In the genomic region with DNA sequence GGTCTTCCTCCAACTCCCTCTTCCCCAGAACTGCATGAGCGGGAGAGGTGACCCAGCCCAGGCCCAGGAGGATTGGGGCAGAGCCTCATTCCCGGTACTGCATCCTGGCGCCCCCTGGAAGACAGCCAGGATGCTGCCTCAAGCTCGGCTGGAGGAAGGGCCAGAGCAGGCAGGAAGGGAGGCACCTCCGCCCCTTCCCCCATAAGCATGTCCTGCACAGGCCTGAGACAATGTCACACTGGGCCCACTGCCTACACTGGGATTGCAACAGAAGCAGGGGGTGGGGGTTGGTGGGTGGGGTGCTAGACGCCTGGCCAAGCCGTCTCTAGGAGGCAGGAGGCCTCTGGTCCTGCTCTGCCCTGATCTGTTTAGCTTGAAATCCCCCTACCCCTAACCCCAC, we compare ENCODE assay signal across 9 mouse cellular contexts. TPM values are rescaled to one million over a fixed set of nuclear protein-coding genes. Genes with fewer than 3 reads are reported as not detected.
DNase-seq lines count a peak whose midpoint lies in the region; ATAC-seq and TF ChIP-seq lines count a peak whose summit lies in the region.
"Had no signal": no experiment of that assay in that cellular context is flagged by ENCODE, and none has a peak within 500 bp of the region (broad histone marks: within the 10 kb centered on the region; RNA-seq: fewer than 3 reads in every experiment).

No protein-coding gene starts in this region.

- TF ChIP-seq CTCF in intestine, postnatal 0 days (IDR thresholded peaks at IDR 0.05; ENCODE audit: low read depth) = peak; percentile 40
- TF ChIP-seq CTCF in lung, postnatal 0 days (IDR thresholded peaks at IDR 0.05) = peak; percentile 41

- whole genome bisulfite sequencing in midbrain, embryonic 10.5 days = 26% methylated on average over 7 of the region's 7 CpGs
- WGBS in midbrain, embryonic 11.5 days = 17% methylated on average over 6 of the region's 7 CpGs
- WGBS in intestine, postnatal 0 days = 23% methylated on average over 7 of the region's 7 CpGs
- whole genome bisulfite sequencing in lung, postnatal 0 days = 20% methylated on average over 7 of the region's 7 CpGs

- H3K4me3 ChIP-seq in midbrain, embryonic 10.5 days = no peak overlapping the region
- no peak overlapping the region for H3K4me3 ChIP-seq in midbrain, embryonic 11.5 days (ENCODE audit: low read depth, low read length)
- no peak overlapping the region for H3K4me3 ChIP-seq in intestine, postnatal 0 days (ENCODE audit: low read depth, low read length)
- no peak overlapping the region for H3K4me3 ChIP-seq in lung, postnatal 0 days (ENCODE audit: low read depth, low read length)

- H3K9me3 ChIP-seq in midbrain, embryonic 10.5 days (replicated peaks) = no peaks in the 10 kb centered on the region
- H3K9me3 ChIP-seq in midbrain, embryonic 11.5 days (ENCODE audit: control insufficient read depth, low read length) = no peaks in the 10 kb centered on the region
- H3K9me3 ChIP-seq in intestine, postnatal 0 days (ENCODE audit: control insufficient read depth) = no peaks in the 10 kb centered on the region
- H3K9me3 ChIP-seq in lung, postnatal 0 days (ENCODE audit: low read length) = no peaks in the 10 kb centered on the region
- H3K9me3 ChIP-seq: G1E had no signal

- H3K4me1 ChIP-seq in midbrain, embryonic 10.5 days = peaks cover 56% of the 10 kb centered on the region
- H3K4me1 ChIP-seq in midbrain, embryonic 11.5 days (ENCODE audit: control insufficient read depth, insufficient read depth, low read length) = no peaks in the 10 kb centered on the region
- H3K4me1 ChIP-seq in intestine, postnatal 0 days (replicated peaks; ENCODE audit: control insufficient read depth, insufficient read depth, low read length) = 0 out of 2 replicates have a peak, but pooled peaks cover 6% of the 10 kb centered on the region
- peaks cover 13% of the 10 kb centered on the region for H3K4me1 ChIP-seq in lung, postnatal 0 days (ENCODE audit: insufficient read depth, low read depth, low read length)

- peak; percentile 49 for TF ChIP-seq EP300 in lung, postnatal 0 days (IDR thresholded peaks at IDR 0.05)

- ATAC-seq in midbrain, embryonic 11.5 days (ENCODE audit: low FRiP score) = no peak
- ATAC-seq in granulocyte monocyte progenitor cell, adult 5-6 weeks (replicated peaks; ENCODE audit: poor library complexity, severe bottlenecking) = 0 out of 2 replicates have a peak, but pooled peaks have one; percentile 33
- peak; percentile 17; the same call in 1 of the 2 replicates for ATAC-seq in intestine, postnatal 0 days
- peak; percentile 94 for ATAC-seq in lung, postnatal 0 days

- H3K4me2 ChIP-seq in midbrain, embryonic 11.5 days = no peak overlapping the region
- no peak overlapping the region for H3K4me2 ChIP-seq in intestine, postnatal 0 days (replicated peaks; ENCODE audit: low read depth)
- no peak overlapping the region for H3K4me2 ChIP-seq in lung, postnatal 0 days (replicated peaks; ENCODE audit: low read depth, low read length)

- no peaks in the 10 kb centered on the region for H3K36me3 ChIP-seq in midbrain, embryonic 10.5 days
- H3K36me3 ChIP-seq in midbrain, embryonic 11.5 days (ENCODE audit: control insufficient read depth, insufficient read depth, low read length) = no peaks in the 10 kb centered on the region
- H3K36me3 ChIP-seq in intestine, postnatal 0 days (ENCODE audit: control insufficient read depth, insufficient read depth) = peaks cover 12% of the 10 kb centered on the region; the same call in 1 of the 2 replicates
- peaks cover 13% of the 10 kb centered on the region; the same call in 1 of the 2 replicates for H3K36me3 ChIP-seq in lung, postnatal 0 days (ENCODE audit: insufficient read depth, low read length)
- H3K36me3 ChIP-seq: G1E had no signal

- no peak overlapping the region for H3K9ac ChIP-seq in midbrain, embryonic 11.5 days (ENCODE audit: low read length)
- H3K9ac ChIP-seq in intestine, postnatal 0 days (ENCODE audit: low read depth, low read length) = no peak overlapping the region
- no peak overlapping the region for H3K9ac ChIP-seq in lung, postnatal 0 days (replicated peaks; ENCODE audit: low read depth)

- H3K27me3 ChIP-seq in midbrain, embryonic 10.5 days (ENCODE audit: low read depth, poor library complexity, severe bottlenecking) = peaks cover 11% of the 10 kb centered on the region; the same call in 1 of the 2 replicates
- H3K27me3 ChIP-seq in midbrain, embryonic 11.5 days (ENCODE audit: control insufficient read depth, insufficient read depth, low read length) = no peaks in the 10 kb centered on the region
- H3K27me3 ChIP-seq in intestine, postnatal 0 days (replicated peaks; ENCODE audit: control insufficient read depth, insufficient read depth, low read length) = no peaks in the 10 kb centered on the region
- H3K27me3 ChIP-seq in lung, postnatal 0 days (replicated peaks; ENCODE audit: insufficient read depth, low read length) = no peaks in the 10 kb centered on the region

- no peak for DNase-seq in midbrain, embryonic 10.5 days (ENCODE audit: low spot score)
- DNase-seq in midbrain, embryonic 11.5 days (ENCODE audit: low spot score, missing footprints) = no peak
- peak; percentile 89 for DNase-seq in lung, postnatal 0 days (ENCODE audit: low spot score)
- no peak for DNase-seq in cerebellum, adult 9-10 months
- no peak for DNase-seq in layer of hippocampus, adult 8-10 months (ENCODE audit: low spot score in 2 of 2)
- DNase-seq in thymus, postnatal 4 days = no peak

- H3K27ac ChIP-seq in midbrain, embryonic 10.5 days (replicated peaks) = peak overlapping the region; percentile 64
- no peak overlapping the region for H3K27ac ChIP-seq in midbrain, embryonic 11.5 days (ENCODE audit: low read depth, low read length)
- H3K27ac ChIP-seq in intestine, postnatal 0 days (ENCODE audit: low read depth, low read length) = peak overlapping the region; percentile 62; the same call in 1 of the 2 replicates
- peak overlapping the region; percentile 84 for H3K27ac ChIP-seq in lung, postnatal 0 days (ENCODE audit: low read length)

RNA-seq across cellular contexts. Expression of a gene that starts 12.7 kb away (rescaled TPM):
- 81.5 and 121 TPM in 2 replicates for polyA plus RNA-seq in midbrain, embryonic 10.5 days (2016; fragmentation: Nextera tagmentation; extraction: Ambion mirVana)
- polyA plus RNA-seq in midbrain, embryonic 11.5 days (2014; fragmentation: Nextera tagmentation; extraction: Ambion mirVana) = 57.2 and 61.8 TPM in 2 replicates
- 31.2 and 34.9 TPM in 2 replicates for total RNA-seq in granulocyte monocyte progenitor cell, adult 5-6 weeks (2014; fragmentation: Nextera tagmentation)
- 4.5 and 8.2 TPM in 2 replicates for total RNA-seq in granulocyte monocyte progenitor cell, adult 5-6 weeks (2017)
- polyA plus RNA-seq in intestine, postnatal 0 days (2015; fragmentation: Nextera tagmentation; extraction: Ambion mirVana) = 7.2 and 7.6 TPM in 2 replicates
- polyA plus RNA-seq in lung, postnatal 0 days (2015; fragmentation: Nextera tagmentation; extraction: Ambion mirVana) = 47.8 and 52.9 TPM in 2 replicates
- total RNA-seq in layer of hippocampus, adult 8-10 months (2022) = 10 to 100 TPM in 1 of 4 experiments, 1 to 10 TPM in 3; 6.5 to 11.2 (median 8.1) TPM
- total RNA-seq: G1E had no signal
- polyA plus RNA-seq: G1E had no signal

RNA-seq across cellular contexts. Expression of a gene that starts 16.9 kb away (rescaled TPM):
- polyA plus RNA-seq in midbrain, embryonic 10.5 days (2016; fragmentation: Nextera tagmentation; extraction: Ambion mirVana) = 2.6 TPM in 2 replicates
- 1.3 and 1.5 TPM in 2 replicates for polyA plus RNA-seq in midbrain, embryonic 11.5 days (2014; fragmentation: Nextera tagmentation; extraction: Ambion mirVana)
- total RNA-seq in granulocyte monocyte progenitor cell, adult 5-6 weeks (2014; fragmentation: Nextera tagmentation) = not detected in 2 replicates
- 0.22 TPM in 1 of 2 replicates, not detected in the other for total RNA-seq in granulocyte monocyte progenitor cell, adult 5-6 weeks (2017)
- 3.2 and 3.9 TPM in 2 replicates for polyA plus RNA-seq in intestine, postnatal 0 days (2015; fragmentation: Nextera tagmentation; extraction: Ambion mirVana)
- 7.5 and 8.3 TPM in 2 replicates for polyA plus RNA-seq in lung, postnatal 0 days (2015; fragmentation: Nextera tagmentation; extraction: Ambion mirVana)
- 1 to 10 TPM; 6.6 to 8.2 (median 6.9) TPM for total RNA-seq in layer of hippocampus, adult 8-10 months (2022)
- total RNA-seq: G1E had no signal
- polyA plus RNA-seq: G1E had no signal

RNA-seq across cellular contexts. Expression of a gene that starts 56.5 kb away (rescaled TPM):
- polyA plus RNA-seq in midbrain, embryonic 10.5 days (2016; fragmentation: Nextera tagmentation; extraction: Ambion mirVana) = 12.9 and 14.3 TPM in 2 replicates
- polyA plus RNA-seq in midbrain, embryonic 11.5 days (2014; fragmentation: Nextera tagmentation; extraction: Ambion mirVana) = 6.4 and 9.0 TPM in 2 replicates
- not detected in 2 replicates for total RNA-seq in granulocyte monocyte progenitor cell, adult 5-6 weeks (2014; fragmentation: Nextera tagmentation)
- not detected in 2 replicates for total RNA-seq in granulocyte monocyte progenitor cell, adult 5-6 weeks (2017)
- polyA plus RNA-seq in intestine, postnatal 0 days (2015; fragmentation: Nextera tagmentation; extraction: Ambion mirVana) = 16.8 and 17.0 TPM in 2 replicates
- 107 and 109 TPM in 2 replicates for polyA plus RNA-seq in lung, postnatal 0 days (2015; fragmentation: Nextera tagmentation; extraction: Ambion mirVana)
- total RNA-seq in layer of hippocampus, adult 8-10 months (2022) = 10 to 100 TPM; 14.5 to 18.7 (median 16.2) TPM
- polyA plus RNA-seq: G1E had no signal
